ENCODE assay signal across 10 mouse cellular contexts in the genomic region with DNA sequence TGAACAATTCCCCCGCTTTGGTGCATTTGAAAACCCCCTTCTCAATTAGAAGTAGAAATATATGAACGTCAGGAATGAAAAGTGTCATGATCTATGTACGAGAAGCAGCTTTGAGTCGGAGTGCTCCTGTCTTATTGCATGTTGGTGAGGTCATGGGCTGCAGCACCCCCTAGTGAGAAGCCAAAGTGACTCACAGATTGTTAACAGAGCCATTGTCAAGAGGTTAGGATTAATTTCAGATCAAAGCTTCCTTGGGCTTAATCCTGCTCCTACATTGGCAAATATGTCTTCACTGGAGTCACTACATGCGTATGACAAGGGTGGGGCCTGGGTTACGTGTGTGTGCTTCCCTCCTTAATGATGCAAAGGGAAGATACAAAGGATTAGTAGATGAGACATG.
DNase-seq lines count a peak whose midpoint lies in the region; ATAC-seq and TF ChIP-seq lines count a peak whose summit lies in the region.
"Had no signal": no experiment of that assay in that cellular context is flagged by ENCODE, and none has a peak within 500 bp of the region (broad histone marks: within the 10 kb centered on the region; RNA-seq: fewer than 3 reads in every experiment).

No protein-coding gene starts in this region.

- no peak overlapping the region for H3K27ac ChIP-seq in heart, postnatal 0 days (ENCODE audit: low read depth)
- no peak overlapping the region for H3K27ac ChIP-seq in heart, embryonic 11.5 days (ENCODE audit: low read depth, low read length)
- H3K27ac ChIP-seq in embryonic facial prominence, embryonic 14.5 days (replicated peaks; ENCODE audit: low read depth, low read length): no peak overlapping the region
- no peak overlapping the region for H3K27ac ChIP-seq in small intestine, adult 2 months (ENCODE audit: insufficient read depth, low read depth, low read length)
- H3K27ac ChIP-seq in liver, embryonic 12.5 days: no peak overlapping the region
- H3K27ac ChIP-seq: midbrain, embryonic 13.5 days had no signal

- no peak overlapping the region for H3K9ac ChIP-seq in heart, postnatal 0 days (replicated peaks; ENCODE audit: low read depth, low read length)
- no peak overlapping the region for H3K9ac ChIP-seq in heart, embryonic 11.5 days (ENCODE audit: low read depth, low read length)
- no peak overlapping the region for H3K9ac ChIP-seq in embryonic facial prominence, embryonic 14.5 days (ENCODE audit: low read depth, low read length)
- H3K9ac ChIP-seq in liver, embryonic 12.5 days: no peak overlapping the region
- H3K9ac ChIP-seq: midbrain, embryonic 13.5 days had no signal

- WGBS in heart, postnatal 0 days: 58% methylated on average over 6 of the region's 6 CpGs
- 71% methylated on average over 6 of the region's 6 CpGs for WGBS in heart, embryonic 11.5 days (ENCODE audit: insufficient replicate concordance)
- 71% methylated on average over 6 of the region's 6 CpGs for WGBS in embryonic facial prominence, embryonic 14.5 days
- 70% methylated on average over 6 of the region's 6 CpGs for WGBS in small intestine, adult 2 months
- WGBS in liver, embryonic 12.5 days (ENCODE audit: insufficient replicate concordance): 59% methylated on average over 6 of the region's 6 CpGs

- peak; percentile 13 for DNase-seq in heart, postnatal 0 days (ENCODE audit: low spot score)
- DNase-seq in ovary, adult 18-20 months (ENCODE audit: low spot score): peak; percentile 10
- DNase-seq in ovary, postnatal 10 days (ENCODE audit: low spot score): no peak
- DNase-seq in embryonic facial prominence, embryonic 14.5 days (ENCODE audit: low spot score): peak; percentile 29
- DNase-seq in spleen, postnatal 36 days (ENCODE audit: low spot score in 2 of 2): no peak

- no peaks in the 10 kb centered on the region for H3K27me3 ChIP-seq in heart, postnatal 0 days (ENCODE audit: control insufficient read depth, insufficient read depth, low read length)
- H3K27me3 ChIP-seq in heart, embryonic 11.5 days (ENCODE audit: control insufficient read depth, insufficient read depth, low read length): no peaks in the 10 kb centered on the region
- H3K27me3 ChIP-seq in embryonic facial prominence, embryonic 14.5 days (replicated peaks; ENCODE audit: control insufficient read depth, insufficient read depth, low read length): no peaks in the 10 kb centered on the region
- H3K27me3 ChIP-seq in small intestine, adult 2 months (ENCODE audit: control insufficient read depth, insufficient read depth, low read length): no peaks in the 10 kb centered on the region
- H3K27me3 ChIP-seq in liver, embryonic 12.5 days (replicated peaks): no peaks in the 10 kb centered on the region
- H3K27me3 ChIP-seq: midbrain, embryonic 13.5 days had no signal

- H3K36me3 ChIP-seq in heart, postnatal 0 days (replicated peaks; ENCODE audit: control insufficient read depth, insufficient read depth, low read length): no peaks in the 10 kb centered on the region
- no peaks in the 10 kb centered on the region for H3K36me3 ChIP-seq in heart, embryonic 11.5 days (ENCODE audit: control insufficient read depth, insufficient read depth, low read length)
- H3K36me3 ChIP-seq in embryonic facial prominence, embryonic 14.5 days (ENCODE audit: control insufficient read depth, insufficient read depth, low read length): no peaks in the 10 kb centered on the region
- no peaks in the 10 kb centered on the region for H3K36me3 ChIP-seq in small intestine, adult 2 months (ENCODE audit: control insufficient read depth, insufficient read depth, low read length)
- H3K36me3 ChIP-seq in liver, embryonic 12.5 days: no peaks in the 10 kb centered on the region
- H3K36me3 ChIP-seq: G1E; midbrain, embryonic 13.5 days had no signal

- H3K9me3 ChIP-seq in heart, postnatal 0 days (replicated peaks; ENCODE audit: control insufficient read depth, low read length): no peaks in the 10 kb centered on the region
- no peaks in the 10 kb centered on the region for H3K9me3 ChIP-seq in heart, embryonic 11.5 days (replicated peaks; ENCODE audit: control insufficient read depth, low read length)
- H3K9me3 ChIP-seq in embryonic facial prominence, embryonic 14.5 days (ENCODE audit: control insufficient read depth, low read length): no peaks in the 10 kb centered on the region
- H3K9me3 ChIP-seq in liver, embryonic 12.5 days (replicated peaks): no peaks in the 10 kb centered on the region
- H3K9me3 ChIP-seq: G1E; midbrain, embryonic 13.5 days had no signal

- H3K4me2 ChIP-seq in heart, postnatal 0 days (ENCODE audit: low read depth, low read length): no peak overlapping the region
- no peak overlapping the region for H3K4me2 ChIP-seq in heart, embryonic 11.5 days
- no peak overlapping the region for H3K4me2 ChIP-seq in embryonic facial prominence, embryonic 14.5 days (ENCODE audit: low read depth, low read length)
- no peak overlapping the region for H3K4me2 ChIP-seq in liver, embryonic 12.5 days
- H3K4me2 ChIP-seq: midbrain, embryonic 13.5 days had no signal

- no peak overlapping the region for H3K4me3 ChIP-seq in heart, postnatal 0 days (ENCODE audit: low read depth, low read length)
- no peak overlapping the region for H3K4me3 ChIP-seq in heart, embryonic 11.5 days (ENCODE audit: low read depth, low read length)
- no peak overlapping the region for H3K4me3 ChIP-seq in embryonic facial prominence, embryonic 14.5 days (ENCODE audit: low read depth, low read length)
- no peak overlapping the region for H3K4me3 ChIP-seq in small intestine, adult 2 months (ENCODE audit: low read depth, low read length)
- no peak overlapping the region for H3K4me3 ChIP-seq in liver, embryonic 12.5 days
- H3K4me3 ChIP-seq: midbrain, embryonic 13.5 days had no signal

- 0 out of 2 replicates have a peak, but pooled peaks cover 3% of the 10 kb centered on the region for H3K4me1 ChIP-seq in heart, postnatal 0 days (ENCODE audit: control insufficient read depth, insufficient read depth)
- no peaks in the 10 kb centered on the region for H3K4me1 ChIP-seq in heart, embryonic 11.5 days (ENCODE audit: control insufficient read depth, insufficient read depth, low read length)
- no peaks in the 10 kb centered on the region for H3K4me1 ChIP-seq in embryonic facial prominence, embryonic 14.5 days (ENCODE audit: control insufficient read depth, insufficient read depth, low read length)
- no peaks in the 10 kb centered on the region for H3K4me1 ChIP-seq in small intestine, adult 2 months (ENCODE audit: control insufficient read depth, insufficient read depth, insufficient read length, low read length)
- no peaks in the 10 kb centered on the region for H3K4me1 ChIP-seq in liver, embryonic 12.5 days
- H3K4me1 ChIP-seq: midbrain, embryonic 13.5 days had no signal

- TF ChIP-seq POLR2A in small intestine, adult 2 months (IDR thresholded peaks at IDR 0.05; ENCODE audit: low read depth, low read length): no peak

- no peak for ATAC-seq in heart, postnatal 0 days (ENCODE audit: insufficient read depth, low read depth)
- no peak for ATAC-seq in heart, embryonic 11.5 days (replicated peaks; ENCODE audit: insufficient number of reproducible peaks, low FRiP score, low TSS enrichment)
- ATAC-seq in embryonic facial prominence, embryonic 14.5 days (ENCODE audit: low read depth): no peak
- no peak for ATAC-seq in liver, embryonic 12.5 days
- ATAC-seq: midbrain, embryonic 13.5 days had no signal

- no peak for TF ChIP-seq EP300 in heart, postnatal 0 days (IDR thresholded peaks at IDR 0.05; ENCODE audit: low read depth)

- peak; percentile 51 for TF ChIP-seq CTCF in heart, postnatal 0 days (IDR thresholded peaks at IDR 0.05; ENCODE audit: low read depth)
- TF ChIP-seq CTCF in small intestine, adult 2 months (IDR thresholded peaks at IDR 0.05; ENCODE audit: extremely low read depth, insufficient read length, insufficient replicate concordance, low read depth, low read length): peak; percentile 11; the same call in 1 of the 2 replicates

Comparison
In these comparisons a context has a peak if more than half of its experiments do, and no peak if none do; other contexts are left out.
1. DNase-seq: peak in heart, postnatal 0 days (single experiment), ovary, adult 18-20 months (single experiment) and embryonic facial prominence, embryonic 14.5 days (single experiment); none in ovary, postnatal 10 days (single experiment) and spleen, postnatal 36 days (0 of 2).